ENCODE assay signal across 10 mouse cellular contexts in genomic region chr1:38695812-38696681, GRCm38 (mm10). TPM values are rescaled to one million over a fixed set of nuclear protein-coding genes. Genes with fewer than 3 reads are reported as not detected.
A peak's percentile ranks its signal among the peaks of the same experiment; 100 is the strongest.
DNase-seq lines count a peak whose midpoint lies in the region; ATAC-seq and TF ChIP-seq lines count a peak whose summit lies in the region.
"Had no signal": no experiment of that assay in that cellular context is flagged by ENCODE, and none has a peak within 500 bp of the region (broad histone marks: within the 10 kb centered on the region; RNA-seq: fewer than 3 reads in every experiment).

No protein-coding gene starts in this region.

- H3K9ac ChIP-seq in lung, postnatal 0 days (replicated peaks; ENCODE audit: low read depth) = no peak overlapping the region
- no peak overlapping the region for H3K9ac ChIP-seq in midbrain, postnatal 0 days (replicated peaks; ENCODE audit: low read length, poor library complexity, severe bottlenecking)

- no peaks in the 10 kb centered on the region for H3K36me3 ChIP-seq in lung, postnatal 0 days (ENCODE audit: insufficient read depth, low read length)
- no peaks in the 10 kb centered on the region for H3K36me3 ChIP-seq in midbrain, postnatal 0 days (ENCODE audit: insufficient read depth, low read length)

- WGBS in lung, postnatal 0 days = 42% methylated on average over 15 of the region's 15 CpGs
- 40% methylated on average over 15 of the region's 15 CpGs for whole genome bisulfite sequencing in lung, adult 2 months
- WGBS in midbrain, postnatal 0 days = 36% methylated on average over 15 of the region's 15 CpGs

- no peak for TF ChIP-seq CTCF in lung, postnatal 0 days (IDR thresholded peaks at IDR 0.05)
- no peak for TF ChIP-seq CTCF in lung, adult 2 months (IDR thresholded peaks at IDR 0.05; ENCODE audit: insufficient read depth, low read length)
- TF ChIP-seq CTCF in midbrain, postnatal 0 days (IDR thresholded peaks at IDR 0.05) = no peak

- H3K4me3 ChIP-seq in lung, postnatal 0 days (ENCODE audit: low read depth, low read length) = no peak overlapping the region
- no peak overlapping the region for H3K4me3 ChIP-seq in lung, adult 2 months (replicated peaks; ENCODE audit: extremely low read depth, low read depth, low read length)
- no peak overlapping the region for H3K4me3 ChIP-seq in midbrain, postnatal 0 days (ENCODE audit: low read depth, low read length)

- no peak for TF ChIP-seq EP300 in lung, postnatal 0 days (IDR thresholded peaks at IDR 0.05)

- no peak for ATAC-seq in lung, postnatal 0 days
- no peak for ATAC-seq in midbrain, postnatal 0 days (ENCODE audit: low FRiP score)

- no peak overlapping the region for H3K27ac ChIP-seq in lung, postnatal 0 days (ENCODE audit: low read length)
- no peak overlapping the region for H3K27ac ChIP-seq in midbrain, postnatal 0 days (ENCODE audit: low read depth, low read length)

- DNase-seq in lung, postnatal 0 days (ENCODE audit: low spot score) = peak; percentile 10
- no peak for DNase-seq in lung, adult 2 months
- peak; percentile 3 for DNase-seq in adrenal gland, postnatal 25 days
- peak; percentile 50 for DNase-seq in forelimb bud, embryonic 11.5 days (ENCODE audit: low read depth, low spot score)
- peak; percentile 61 for DNase-seq in midbrain, postnatal 0 days (ENCODE audit: low spot score)
- no peak for DNase-seq in kidney, adult 9 months
- no peak for DNase-seq in layer of hippocampus, adult 9-10 months (ENCODE audit: low spot score)
- no peak for DNase-seq in gastrocnemius, adult 8-10 months (ENCODE audit: low spot score in 2 of 2)
- DNase-seq: cerebellum, postnatal 36 days had no signal

- H3K9me3 ChIP-seq in lung, postnatal 0 days (ENCODE audit: low read length) = no peaks in the 10 kb centered on the region
- H3K9me3 ChIP-seq in midbrain, postnatal 0 days (ENCODE audit: low read length) = no peaks in the 10 kb centered on the region

- H3K4me2 ChIP-seq in lung, postnatal 0 days (replicated peaks; ENCODE audit: low read depth, low read length) = no peak overlapping the region
- H3K4me2 ChIP-seq in midbrain, postnatal 0 days (ENCODE audit: low read depth, low read length, poor library complexity, severe bottlenecking) = no peak overlapping the region
- H3K4me2 ChIP-seq: heart, embryonic 11.5 days had no signal

- no peaks in the 10 kb centered on the region for H3K27me3 ChIP-seq in lung, postnatal 0 days (replicated peaks; ENCODE audit: insufficient read depth, low read length)
- H3K27me3 ChIP-seq in midbrain, postnatal 0 days (ENCODE audit: insufficient read depth, low read length) = no peaks in the 10 kb centered on the region

- no peaks in the 10 kb centered on the region for H3K4me1 ChIP-seq in lung, postnatal 0 days (ENCODE audit: insufficient read depth, low read depth, low read length)
- no peaks in the 10 kb centered on the region for H3K4me1 ChIP-seq in lung, adult 2 months (ENCODE audit: control insufficient read depth, insufficient read depth, low read length)
- H3K4me1 ChIP-seq in midbrain, postnatal 0 days (ENCODE audit: insufficient read depth, low read length) = no peaks in the 10 kb centered on the region

- no peak for TF ChIP-seq POLR2A in lung, adult 2 months (IDR thresholded peaks at IDR 0.05; ENCODE audit: borderline replicate concordance, extremely low read depth, low read depth, low read length)

RNA-seq across cellular contexts. Expression of gene Aff3, which starts 31.3 kb away (rescaled TPM):
- polyA plus RNA-seq in lung, postnatal 0 days (2015; fragmentation: Nextera tagmentation; extraction: Ambion mirVana) = 5.9 and 6.6 TPM in 2 replicates
- polyA plus RNA-seq in lung, adult 2 months (2012; rRNA removed) = 16.9 and 19.3 TPM in 2 replicates
- 2.8 and 3.4 TPM in 2 replicates for total RNA-seq in adrenal gland, postnatal 25 days (2021)
- 61.2 and 65.0 TPM in 2 replicates for total RNA-seq in midbrain, postnatal 0 days (2014; rRNA removed)
- 16.5 and 20.6 TPM in 2 replicates for polyA plus RNA-seq in midbrain, postnatal 0 days (2015; fragmentation: Nextera tagmentation; extraction: Ambion mirVana)
- 1 to 10 TPM; 1.0 to 6.1 (median 1.3) TPM for total RNA-seq in gastrocnemius, adult 8-10 months (2022)

Comparison
In these comparisons a context has a peak if more than half of its experiments do, and no peak if none do; other contexts are left out.
1. DNase-seq: peak in lung, postnatal 0 days (single experiment), adrenal gland, postnatal 25 days (single experiment), forelimb bud, embryonic 11.5 days (single experiment) and midbrain, postnatal 0 days (single experiment); none in lung, adult 2 months (single experiment), kidney, adult 9 months (single experiment), layer of hippocampus, adult 9-10 months (single experiment) and gastrocnemius, adult 8-10 months (0 of 2).